Mouse (Mus musculus): Measurements from ENCODE around the gene Cdon. TPM values are rescaled to one million over a fixed set of nuclear protein-coding genes. Genes with fewer than 3 reads are reported as not detected.

Gene Cdon
- polyA plus RNA-seq, 1 experiment from 2014 or later: 5.0 TPM

GRCm38 (mm10) chr9:35403490-35403889, 17.4 kb upstream of the Cdon start:
- no peak overlapping the region for H3K9ac ChIP-seq (ENCODE audit: low read length)
- 74% methylated on average over 4 of the region's 4 CpGs for WGBS
- no peaks in the 10 kb centered on the region for H3K36me3 ChIP-seq (ENCODE audit: control insufficient read depth, insufficient read depth)
- H3K9me3 ChIP-seq (replicated peaks; ENCODE audit: control insufficient read depth, low read length): no peaks in the 10 kb centered on the region
- H3K4me3 ChIP-seq (ENCODE audit: low read length): no peak overlapping the region
- H3K27me3 ChIP-seq (ENCODE audit: control insufficient read depth, insufficient read depth, low read length): no peaks in the 10 kb centered on the region; the same call in 1 of the 2 replicates
- no peak overlapping the region for H3K27ac ChIP-seq (ENCODE audit: low read length)
- ATAC-seq (replicated peaks; ENCODE audit: extremely low read depth, insufficient read depth, low FRiP score): no peak
- no peak overlapping the region for H3K4me2 ChIP-seq (ENCODE audit: low read depth, low read length)
- H3K4me1 ChIP-seq (ENCODE audit: control insufficient read depth, insufficient read depth, low read length): peaks cover 17% of the 10 kb centered on the region

- Histone ChIP-seq H3K4me1 (ENCODE audit: control insufficient read depth, insufficient read depth, low read length) (peaks cover 16% of the 10 kb centered on the region), H3K27me3 (ENCODE audit: control insufficient read depth, insufficient read depth, low read length) (no peaks in the 10 kb centered on the region; the same call in 1 of the 2 replicates), H3K36me3 (ENCODE audit: control insufficient read depth, insufficient read depth) (no peaks in the 10 kb centered on the region), H3K9ac (ENCODE audit: low read length) (0 out of 2 replicates have a peak overlapping the region, but pooled peaks have one; percentile 43), H3K4me2 (ENCODE audit: low read depth, low read length) (peak overlapping the region; percentile 50), H3K9me3 (replicated peaks; ENCODE audit: control insufficient read depth, low read length) (no peaks in the 10 kb centered on the region), H3K27ac (ENCODE audit: low read length) (peak overlapping the region; percentile 18; the same call in 1 of the 2 replicates), H3K4me3 (ENCODE audit: low read length) (peak overlapping the region; percentile 6; the same call in 1 of the 2 replicates)
- WGBS: 13% methylated on average over 13 of the region's 13 CpGs
- ATAC-seq (replicated peaks; ENCODE audit: extremely low read depth, insufficient read depth, low FRiP score): no peak
Observed at GRCm38 (mm10) chr9:35405038-35405905, 15.7 kb upstream of the Cdon start.

- no peak overlapping the region for H3K4me3 ChIP-seq (ENCODE audit: low read length)
- H3K4me1 ChIP-seq (ENCODE audit: control insufficient read depth, insufficient read depth, low read length): no peaks in the 10 kb centered on the region
- no peak overlapping the region for H3K27ac ChIP-seq (ENCODE audit: low read length)
- no peaks in the 10 kb centered on the region for H3K9me3 ChIP-seq (replicated peaks; ENCODE audit: control insufficient read depth, low read length)
- ATAC-seq (replicated peaks; ENCODE audit: extremely low read depth, insufficient read depth, low FRiP score): no peak
- H3K27me3 ChIP-seq (ENCODE audit: control insufficient read depth, insufficient read depth, low read length): no peaks in the 10 kb centered on the region
- no peaks in the 10 kb centered on the region for H3K36me3 ChIP-seq (ENCODE audit: control insufficient read depth, insufficient read depth)
- no peak overlapping the region for H3K9ac ChIP-seq (ENCODE audit: low read length)
- 83% methylated on average over 11 of the region's 11 CpGs for WGBS
- H3K4me2 ChIP-seq (ENCODE audit: low read depth, low read length): no peak overlapping the region
Observed at GRCm38 (mm10) chr9:35411225-35411965, 9.5 kb upstream of the Cdon start.

GRCm38 (mm10) chr9:35411975-35412374, 9.0 kb upstream of the Cdon start:
- Histone ChIP-seq H3K27me3 (ENCODE audit: control insufficient read depth, insufficient read depth, low read length) (no peaks in the 10 kb centered on the region), H3K36me3 (ENCODE audit: control insufficient read depth, insufficient read depth) (no peaks in the 10 kb centered on the region), H3K4me3 (ENCODE audit: low read length) (no peak overlapping the region), H3K9me3 (replicated peaks; ENCODE audit: control insufficient read depth, low read length) (no peaks in the 10 kb centered on the region), H3K4me1 (ENCODE audit: control insufficient read depth, insufficient read depth, low read length) (no peaks in the 10 kb centered on the region), H3K4me2 (ENCODE audit: low read depth, low read length) (no peak overlapping the region), H3K9ac (ENCODE audit: low read length) (no peak overlapping the region), H3K27ac (ENCODE audit: low read length) (no peak overlapping the region)
- no peak for ATAC-seq (replicated peaks; ENCODE audit: extremely low read depth, insufficient read depth, low FRiP score)
- WGBS: 80% methylated on average over 7 of the region's 7 CpGs

GRCm38 (mm10) chr9:35421730-35422235, 855 bp downstream of the Cdon start:
- Histone ChIP-seq H3K36me3 (ENCODE audit: control insufficient read depth, insufficient read depth) (no peaks in the 10 kb centered on the region), H3K9me3 (replicated peaks; ENCODE audit: control insufficient read depth, low read length) (no peaks in the 10 kb centered on the region), H3K4me3 (ENCODE audit: low read length) (peak overlapping the region; percentile 78), H3K4me1 (ENCODE audit: control insufficient read depth, insufficient read depth, low read length) (peaks cover 21% of the 10 kb centered on the region), H3K4me2 (ENCODE audit: low read depth, low read length) (peak overlapping the region; percentile 70), H3K27ac (ENCODE audit: low read length) (peak overlapping the region; percentile 86), H3K9ac (ENCODE audit: low read length) (peak overlapping the region; percentile 88), H3K27me3 (ENCODE audit: control insufficient read depth, insufficient read depth, low read length) (no peaks in the 10 kb centered on the region)
- ATAC-seq (replicated peaks; ENCODE audit: extremely low read depth, insufficient read depth, low FRiP score): peak; percentile 34
- WGBS: 0% methylated on average over 35 of the region's 35 CpGs

- Histone ChIP-seq H3K27ac (ENCODE audit: low read length) (peak overlapping the region; percentile 86), H3K4me2 (ENCODE audit: low read depth, low read length) (peak overlapping the region; percentile 70), H3K4me3 (ENCODE audit: low read length) (peak overlapping the region; percentile 78), H3K9me3 (replicated peaks; ENCODE audit: control insufficient read depth, low read length) (no peaks in the 10 kb centered on the region), H3K27me3 (ENCODE audit: control insufficient read depth, insufficient read depth, low read length) (no peaks in the 10 kb centered on the region), H3K9ac (ENCODE audit: low read length) (peak overlapping the region; percentile 88), H3K36me3 (ENCODE audit: control insufficient read depth, insufficient read depth) (no peaks in the 10 kb centered on the region), H3K4me1 (ENCODE audit: control insufficient read depth, insufficient read depth, low read length) (peaks cover 24% of the 10 kb centered on the region)
- 7% methylated on average over 4 of the region's 4 CpGs for WGBS
- ATAC-seq (replicated peaks; ENCODE audit: extremely low read depth, insufficient read depth, low FRiP score): no peak
Observed at GRCm38 (mm10) chr9:35422405-35422941, 1.5 kb downstream of the Cdon start.

- WGBS: 46% methylated on average over 4 of the region's 4 CpGs
- Histone ChIP-seq H3K4me2 (ENCODE audit: low read depth, low read length) (peak overlapping the region; percentile 45), H3K27ac (ENCODE audit: low read length) (no peak overlapping the region), H3K9ac (ENCODE audit: low read length) (peak overlapping the region; percentile 31), H3K4me1 (ENCODE audit: control insufficient read depth, insufficient read depth, low read length) (peaks cover 24% of the 10 kb centered on the region), H3K4me3 (ENCODE audit: low read length) (peak overlapping the region; percentile 28), H3K9me3 (replicated peaks; ENCODE audit: control insufficient read depth, low read length) (no peaks in the 10 kb centered on the region), H3K27me3 (ENCODE audit: control insufficient read depth, insufficient read depth, low read length) (no peaks in the 10 kb centered on the region), H3K36me3 (ENCODE audit: control insufficient read depth, insufficient read depth) (no peaks in the 10 kb centered on the region)
- ATAC-seq (replicated peaks; ENCODE audit: extremely low read depth, insufficient read depth, low FRiP score): no peak
Observed at GRCm38 (mm10) chr9:35423265-35423664, 2.3 kb downstream of the Cdon start.

- Histone ChIP-seq H3K4me2 (ENCODE audit: low read depth, low read length) (peak overlapping the region; percentile 57), H3K36me3 (ENCODE audit: control insufficient read depth, insufficient read depth) (no peaks in the 10 kb centered on the region), H3K27ac (ENCODE audit: low read length) (peak overlapping the region; percentile 48), H3K9me3 (replicated peaks; ENCODE audit: control insufficient read depth, low read length) (no peaks in the 10 kb centered on the region), H3K4me1 (ENCODE audit: control insufficient read depth, insufficient read depth, low read length) (peaks cover 24% of the 10 kb centered on the region), H3K9ac (ENCODE audit: low read length) (peak overlapping the region; percentile 55), H3K4me3 (ENCODE audit: low read length) (peak overlapping the region; percentile 24), H3K27me3 (ENCODE audit: control insufficient read depth, insufficient read depth, low read length) (no peaks in the 10 kb centered on the region)
- ATAC-seq (replicated peaks; ENCODE audit: extremely low read depth, insufficient read depth, low FRiP score): no peak
- WGBS: 19% methylated on average over 8 of the region's 8 CpGs
Observed at GRCm38 (mm10) chr9:35424671-35425070, 3.7 kb downstream of the Cdon start.

All from heart, embryonic 16.5 days (tissue).